In genomic region chr1:171791491-171791890, GRCm38 (mm10) we compare ENCODE assay signal across 20 mouse cellular contexts. TPM values are rescaled to one million over a fixed set of nuclear protein-coding genes. Genes with fewer than 3 reads are reported as not detected.
DNase-seq lines count a peak whose midpoint lies in the region; ATAC-seq lines count a peak whose summit lies in the region.
"Had no signal": no experiment of that assay in that cellular context is flagged by ENCODE, and none has a peak within 500 bp of the region (broad histone marks: within the 10 kb centered on the region; RNA-seq: fewer than 3 reads in every experiment).

No protein-coding gene starts in this region.

- no peak for DNase-seq in frontal cortex, postnatal 14 days (ENCODE audit: low spot score in 2 of 2)
- DNase-seq in layer of hippocampus, adult 9-11 months: peak; percentile 16
- DNase-seq in layer of hippocampus, postnatal 25 days (ENCODE audit: extremely low spot score in 1 of 2, low spot score in 1 of 2): no peak
- peak; percentile 83 for DNase-seq in brain, adult 2 months (ENCODE audit: low read depth, low spot score)
- DNase-seq in left cerebral cortex, postnatal 25 days (ENCODE audit: low spot score in 2 of 2): peak; percentile 31 to 90
- no peak for DNase-seq in cerebellum, adult 9-11 months
- DNase-seq: adrenal gland, postnatal 14 days; B cell, adult 2 months; cerebellum, adult 18-20 months; cerebellum, postnatal 10 days; embryo, embryonic 11 days; gastrocnemius, adult 2 months; gastrocnemius, postnatal 25 days; heart, postnatal 10 days; heart, postnatal 4 days had no signal

- intact Hi-C loops in left cerebral cortex, postnatal 25 days (cut with DNase I): loop anchor here (5.0 kb wide), 1 partner anchor 119 kb away; no protein-coding TSS in a partner anchor

- ATAC-seq in frontal cortex, adult (ENCODE audit: low TSS enrichment): peak; percentile 71
- ATAC-seq: CD4-positive, CD25-positive, alpha-beta regulatory T cell, adult 4 months; forebrain, embryonic 14.5 days; hindbrain, embryonic 16.5 days had no signal

RNA-seq across cellular contexts. Expression of gene Slamf1, which starts 24.6 kb away (rescaled TPM):
- under 1 TPM; 0.12 to 0.33 TPM for total RNA-seq in layer of hippocampus, postnatal 25 days (2021)
- under 1 TPM; 0.39 to 0.64 TPM for total RNA-seq in left cerebral cortex, postnatal 25 days (2021)
- total RNA-seq: gastrocnemius, adult 2 months; gastrocnemius, postnatal 25 days; granulocyte monocyte progenitor cell, adult 5-6 weeks had no signal

RNA-seq across cellular contexts. Expression of gene Cd84, which starts 48.0 kb away (rescaled TPM):
- 1 to 10 TPM; 2.6 to 3.7 TPM for total RNA-seq in layer of hippocampus, postnatal 25 days (2021)
- 1 to 10 TPM; 1.4 to 2.1 TPM for total RNA-seq in left cerebral cortex, postnatal 25 days (2021)

Comparison
In these comparisons a context has a peak if more than half of its experiments do, and no peak if none do; other contexts are left out.
1. DNase-seq: peak in layer of hippocampus, adult 9-11 months (single experiment), brain, adult 2 months (single experiment) and left cerebral cortex, postnatal 25 days (2 of 2); none in frontal cortex, postnatal 14 days (0 of 2), layer of hippocampus, postnatal 25 days (0 of 2) and cerebellum, adult 9-11 months (single experiment).